Mouse (Mus musculus) lung, postnatal 10 days (tissue): ENCODE results near the gene Gm10666.
"Not testable (repeated sequence)": the region's sequence is repeated elsewhere in the genome, so short reads cannot be mapped to it uniquely, and the experiment has no call there.

Experiments used
- DNase-seq: peaks from one replicate; pipeline ENCODE4 v3.0.0; 2021

Gm10666 gene

DNA sequence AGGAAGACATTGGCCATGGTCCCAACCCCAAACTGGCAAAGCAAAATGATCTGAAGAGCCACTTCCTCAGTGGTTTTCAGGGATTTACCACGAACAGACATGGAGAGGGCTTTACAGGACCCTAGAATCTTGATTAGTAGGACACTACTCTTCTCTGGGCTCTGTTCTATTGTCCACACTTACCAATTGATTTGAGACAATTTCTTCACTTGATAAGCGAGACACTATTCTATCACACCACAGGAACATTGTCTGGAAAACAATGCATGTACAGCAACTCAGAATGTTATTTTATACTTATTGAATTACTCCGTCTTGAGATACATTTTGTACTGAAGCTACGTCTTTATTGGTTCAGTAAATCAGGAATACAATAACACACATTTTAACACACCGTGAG is at the start of gene Gm10666:
Gene Gm10666, minus strand, starts transcription at position 101 of the 400 bp plus-strand sequence.
- DNase-seq: not testable (repeated sequence)

DNA sequence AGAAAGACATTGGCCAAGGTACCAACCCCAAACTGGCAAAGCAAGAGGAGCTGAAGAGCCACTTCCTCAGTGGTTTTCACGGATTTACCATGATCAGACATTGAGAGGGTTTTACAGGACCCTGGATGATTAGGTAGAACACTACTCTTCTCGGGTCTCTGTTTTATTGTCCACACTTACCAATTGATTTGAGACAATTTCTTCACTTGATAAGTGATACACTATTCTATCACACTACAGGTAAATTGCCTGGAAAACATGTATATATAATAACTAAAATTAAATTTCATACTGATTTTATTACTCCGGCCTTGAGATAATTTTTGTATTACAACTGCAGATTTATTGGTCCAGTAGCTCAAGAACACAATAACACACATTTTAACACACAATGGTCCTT is 29.4 kb upstream of the Gm10666 start, which contains the start of gene Vmn1r142:
Gene Vmn1r142, minus strand, starts transcription at position 101 of the 400 bp plus-strand sequence.
- DNase-seq: not testable (repeated sequence)

DNA sequence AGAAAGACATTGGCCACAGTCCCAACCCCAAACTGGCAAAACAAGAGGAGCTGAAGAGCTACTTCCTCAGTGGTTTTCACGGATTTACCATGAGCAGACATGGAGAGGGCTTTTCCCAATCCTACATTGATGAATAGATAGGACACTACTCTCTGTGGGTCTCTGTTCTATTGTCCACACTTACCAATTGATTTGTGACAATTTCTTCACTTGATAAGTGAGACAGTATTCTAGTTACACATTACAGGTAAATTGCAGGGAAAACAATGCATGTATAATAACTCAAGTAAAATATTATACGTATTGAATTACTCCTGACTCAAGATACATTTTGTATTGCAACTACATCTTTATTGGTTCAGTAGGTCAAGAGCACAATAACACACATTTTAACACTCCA is 16.4 kb downstream of the Gm10666 start, which contains the start of gene Gm16451:
Gene Gm16451, minus strand, starts transcription at position 101 of the 400 bp plus-strand sequence.
- DNase-seq: not testable (repeated sequence)
